Mouse (Mus musculus): ENCODE results near the gene Syne4. TPM values are rescaled to one million over a fixed set of nuclear protein-coding genes. Genes with fewer than 3 reads are reported as not detected.

Syne4 gene
- 1 to 10 TPM; 5.5 to 6.3 TPM for total RNA-seq (2023)

GRCm38 (mm10) chr7:30314721-30315155 lies at the start of gene Syne4:
Gene Syne4 (plus strand): TSS chr7:30314807.

GRCm38 (mm10) chr7:30279951-30280669 lies 34.5 kb upstream of the Syne4 start, which contains the start of the genes Thap8 and Wdr62:
Gene Thap8 (plus strand): TSS chr7:30280094.
Gene Wdr62 (minus strand): TSS chr7:30280419.

GRCm38 (mm10) chr7:30291215-30292131 lies 23.1 kb upstream of the Syne4 start, which contains the start of gene Clip3:
Gene Clip3 (plus strand): TSS chr7:30291728.

DNA sequence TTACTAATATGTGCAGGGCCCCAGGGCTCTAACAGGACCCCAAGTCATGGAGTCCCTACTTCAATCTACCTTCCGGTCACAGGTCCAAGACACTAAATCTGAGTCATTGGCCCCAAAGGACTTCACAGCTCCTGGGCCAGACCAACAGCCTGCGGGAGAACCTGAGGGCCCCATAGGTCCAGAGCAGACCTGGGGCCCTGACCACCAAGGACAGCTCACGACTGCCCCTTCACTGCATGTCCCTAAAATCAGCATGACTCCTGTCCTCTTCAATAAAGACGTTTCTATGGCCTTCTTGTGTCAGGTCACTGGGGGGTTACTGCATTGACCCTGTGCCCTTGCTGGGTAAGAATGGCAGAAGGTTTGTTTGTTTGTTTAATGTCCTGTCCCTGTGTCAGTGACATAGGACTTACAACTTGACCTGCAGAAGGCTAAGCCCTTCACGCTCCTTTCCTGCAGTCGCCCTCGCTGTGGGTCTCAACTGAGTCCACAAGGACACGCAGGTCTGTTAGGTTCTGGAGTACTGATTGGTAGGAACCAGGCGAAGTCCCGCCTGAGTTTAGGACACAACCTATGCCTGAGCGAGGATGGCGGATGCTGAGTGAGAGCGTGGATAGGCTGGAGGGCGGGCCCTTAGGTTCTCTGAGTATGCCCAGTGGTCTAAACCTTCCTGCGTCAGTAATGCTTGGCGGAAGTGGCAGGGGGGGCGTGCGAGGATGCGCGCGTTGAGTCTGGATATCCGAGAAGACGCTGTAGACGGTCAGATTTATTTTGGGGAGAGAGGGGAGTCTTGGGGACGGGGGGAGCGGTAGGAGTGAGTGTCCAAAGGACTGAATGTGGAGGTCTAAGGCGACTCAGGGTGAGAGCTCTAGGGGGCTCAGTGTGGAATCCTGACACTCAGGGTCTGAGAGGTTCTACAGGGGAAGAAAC lies 6.3 kb upstream of the Syne4 start, which contains the start of gene Alkbh6:
Alkbh6 (plus strand) TSS at position 642 of the 930 bp plus-strand sequence.

DNA sequence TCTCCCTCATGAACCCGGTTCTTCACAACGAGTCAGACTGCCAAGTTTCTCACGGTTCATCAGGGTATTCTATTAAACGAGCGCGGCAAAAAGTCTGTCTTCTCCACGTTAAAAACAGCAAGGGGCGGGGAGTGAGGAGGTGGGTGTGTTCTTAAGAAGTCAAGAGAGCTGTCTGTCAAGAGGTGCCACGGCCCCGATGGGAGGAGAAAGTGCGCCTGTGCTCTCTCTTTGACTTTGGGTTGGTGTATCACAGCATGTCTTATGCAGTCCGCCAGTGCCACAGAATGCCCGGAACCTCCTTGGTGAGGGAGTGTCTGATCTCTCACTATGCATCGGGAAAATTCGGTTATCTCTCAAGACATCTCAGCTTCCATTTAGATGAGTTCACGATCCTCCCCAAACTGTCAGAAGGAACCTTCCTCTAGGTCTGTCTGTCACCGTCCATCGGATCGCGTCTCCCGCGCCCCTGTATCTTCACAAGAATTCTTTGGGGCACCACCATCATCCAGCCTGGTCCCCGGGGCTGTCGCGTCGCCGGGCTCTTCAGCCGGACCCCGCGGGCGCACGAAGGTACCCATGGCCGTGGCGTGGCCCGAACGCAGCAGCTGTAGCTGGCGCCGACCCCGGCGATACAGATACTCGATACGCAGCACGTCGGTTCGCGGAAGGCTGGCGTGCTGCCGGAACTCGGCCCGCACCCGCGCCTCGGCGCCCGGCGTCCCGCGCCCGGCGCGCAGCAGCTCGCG lies 7.1 kb downstream of the Syne4 start, which contains the start of gene E130208F15Rik:
E130208F15Rik (plus strand) TSS at position 202 of the 746 bp plus-strand sequence.

GRCm38 (mm10) chr7:30323795-30324194 lies 9.2 kb downstream of the Syne4 start, which contains the start of gene Sdhaf1:
Gene Sdhaf1 (minus strand): TSS chr7:30323895.

DNA sequence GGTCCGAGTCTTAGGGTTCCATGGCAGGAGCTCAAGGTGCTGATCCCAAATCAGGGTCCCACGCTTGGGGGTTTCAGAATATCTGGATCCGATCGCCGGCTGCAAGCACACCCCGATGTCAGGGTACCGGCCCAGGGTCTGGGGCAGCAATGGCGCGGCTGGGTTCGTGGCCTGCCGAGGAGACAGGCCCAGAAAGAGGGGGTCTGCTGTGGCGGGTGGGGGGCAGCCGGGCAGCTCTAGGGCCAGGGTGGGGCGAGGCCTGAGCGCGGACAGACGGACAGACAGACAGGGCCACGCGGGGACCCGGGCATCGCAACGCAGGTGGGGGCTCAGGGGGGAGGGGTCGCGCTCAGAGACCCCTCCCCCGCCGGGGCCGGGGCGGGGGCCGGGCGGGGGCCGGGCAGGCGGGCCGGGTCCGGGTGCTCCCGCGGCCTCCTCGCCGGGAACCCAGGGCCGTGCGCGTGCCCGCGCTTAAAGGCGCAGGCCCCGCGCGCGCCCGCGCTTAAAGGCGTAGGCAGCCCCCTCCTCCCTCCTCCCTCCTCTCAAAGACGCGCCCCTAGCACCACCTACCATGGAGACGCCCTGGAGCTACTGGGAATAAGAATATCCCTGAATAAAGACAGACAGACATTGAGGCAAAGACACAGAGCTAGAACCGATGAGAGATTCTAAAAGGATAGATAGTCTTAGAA lies 48.2 kb downstream of the Syne4 start, which contains the start of gene Lrfn3:
Lrfn3 (minus strand) TSS at position 121 of the 692 bp plus-strand sequence.

Other genes starting within 250 kb of the Syne4 start
- gene Zfp82, start 241.9 kb upstream of the Syne4 start, total RNA-seq (2023), result 1 to 10 TPM; 5.5 to 7.1 TPM
- not detected for gene Gm26920, start 224.4 kb upstream of the Syne4 start, total RNA-seq (2023)
- 10 to 100 TPM in 1 of 2 experiments, 1 to 10 TPM in 1; 7.1 to 10.5 TPM for gene Zfp566, start 224.3 kb upstream of the Syne4 start, total RNA-seq (2023)
- 10 to 100 TPM; 50.5 to 60.3 TPM for gene Zfp260, start 220.0 kb upstream of the Syne4 start, total RNA-seq (2023)
- gene Zfp382, start 192.9 kb upstream of the Syne4 start, total RNA-seq (2023), result 10 to 100 TPM; 11.6 to 16.6 TPM
- 10 to 100 TPM; 53.4 to 56.2 TPM for gene Zfp146, start 145.1 kb upstream of the Syne4 start, total RNA-seq (2023)
- 1 to 10 TPM in 1 of 2 experiments, not detected in 1; 1.8 TPM for gene Cox7a1, start 130.7 kb upstream of the Syne4 start, total RNA-seq (2023)
- gene Capns1, start 116.0 kb upstream of the Syne4 start, total RNA-seq (2023), result 100 to 1,000 TPM; 155 to 167 TPM
- 10 to 100 TPM; 35.1 to 43.9 TPM for gene Polr2i, start 82.9 kb upstream of the Syne4 start, total RNA-seq (2023)
- 10 to 100 TPM; 26.0 to 27.3 TPM for gene Tbcb, start 82.5 kb upstream of the Syne4 start, total RNA-seq (2023)
- gene Ovol3, start 79.1 kb upstream of the Syne4 start, total RNA-seq (2023), result not detected
- gene Thap8, start 34.7 kb upstream of the Syne4 start, total RNA-seq (2023), result 1 to 10 TPM in 1 of 2 experiments, under 1 TPM in 1; 0.44 to 1.3 TPM
- gene Wdr62, start 34.4 kb upstream of the Syne4 start, total RNA-seq (2023), result 1 to 10 TPM; 4.0 to 8.4 TPM
- gene Clip3, start 23.1 kb upstream of the Syne4 start, total RNA-seq (2023), result under 1 TPM; 0.64 to 0.65 TPM
- gene Alkbh6, start 6.1 kb upstream of the Syne4 start, total RNA-seq (2023), result 10 to 100 TPM; 39.8 to 42.3 TPM
- gene E130208F15Rik, start 6.9 kb downstream of the Syne4 start, total RNA-seq (2023), result 1 to 10 TPM; 6.6 to 9.5 TPM
- gene Sdhaf1, start 9.1 kb downstream of the Syne4 start, total RNA-seq (2023), result 10 to 100 TPM in 1 of 2 experiments, 1 to 10 TPM in 1; 8.8 to 11.4 TPM
- not detected for gene Lrfn3, start 48.0 kb downstream of the Syne4 start, total RNA-seq (2023)
- gene Tyrobp, start 99.0 kb downstream of the Syne4 start, total RNA-seq (2023), result 10 to 100 TPM; 10.7 to 27.3 TPM
- gene Hcst, start 105.0 kb downstream of the Syne4 start, total RNA-seq (2023), result 100 to 1,000 TPM; 185 to 201 TPM
- 10 to 100 TPM; 40.1 to 45.7 TPM for gene Nfkbid, start 106.9 kb downstream of the Syne4 start, total RNA-seq (2023)
- gene Aplp1, start 130.7 kb downstream of the Syne4 start, total RNA-seq (2023), result 1 to 10 TPM; 3.8 to 4.3 TPM
- not detected for gene Kirrel2, start 142.9 kb downstream of the Syne4 start, total RNA-seq (2023)
- not detected for gene Nphs1, start 143.5 kb downstream of the Syne4 start, total RNA-seq (2023)
- gene Prodh2, start 178.8 kb downstream of the Syne4 start, total RNA-seq (2023), result not detected
- 1 to 10 TPM; 3.3 to 6.3 TPM for gene Arhgap33, start 220.3 kb downstream of the Syne4 start, total RNA-seq (2023)
- gene Hspb6, start 237.4 kb downstream of the Syne4 start, total RNA-seq (2023), result 1 to 10 TPM; 2.0 to 2.3 TPM
- gene Proser3, start 237.5 kb downstream of the Syne4 start, total RNA-seq (2023), result 10 to 100 TPM; 15.1 to 19.7 TPM
- gene Lin37, start 245.0 kb downstream of the Syne4 start, total RNA-seq (2023), result 10 to 100 TPM; 38.3 to 46.3 TPM
- gene U2af1l4, start 248.5 kb downstream of the Syne4 start, total RNA-seq (2023), result 10 to 100 TPM; 74.3 to 75.7 TPM
- 10 to 100 TPM; 24.2 to 32.0 TPM for gene Gm49396, start 248.5 kb downstream of the Syne4 start, total RNA-seq (2023)
- gene Psenen, start 248.8 kb downstream of the Syne4 start, total RNA-seq (2023), result 100 to 1,000 TPM; 127 to 151 TPM

Measured in T-cell, adult 66 days (primary cell).